Mouse (Mus musculus): ENCODE results near the gene Prkrip1.
"Not testable (repeated sequence)": the region's sequence is repeated elsewhere in the genome, so short reads cannot be mapped to it uniquely, and the experiment has no call there.

GRCm38 (mm10) chr5:136160084-136160483, 38.7 kb downstream of the Prkrip1 start:
- not testable (repeated sequence) for TF ChIP-seq HCFC1 (IDR thresholded peaks at IDR 0.05; ENCODE audit: borderline replicate concordance, insufficient read depth, low read length); MAFK (IDR thresholded peaks at IDR 0.05; ENCODE audit: insufficient read depth, low read depth, low read length); CHD2 (IDR thresholded peaks at IDR 0.05; ENCODE audit: low read depth, low read length); ZC3H11A (IDR thresholded peaks at IDR 0.05; ENCODE audit: borderline replicate concordance, low read depth, low read length)
